Mouse (Mus musculus) brain, adult 2 months (tissue): ENCODE measurements at regions not wholly inside any gene's neighbourhood (a gene's known extent, or its start where the extent isn't known, plus 50 kb on each side); places are given as distances from the start of the nearest gene placed in this dataset.

ENCODE experiments used
- DNase-seq: peaks from one replicate; pipeline ENCODE4 v3.0.0; 2011; ENCODE audit warnings: low read depth, low spot score

DNA sequence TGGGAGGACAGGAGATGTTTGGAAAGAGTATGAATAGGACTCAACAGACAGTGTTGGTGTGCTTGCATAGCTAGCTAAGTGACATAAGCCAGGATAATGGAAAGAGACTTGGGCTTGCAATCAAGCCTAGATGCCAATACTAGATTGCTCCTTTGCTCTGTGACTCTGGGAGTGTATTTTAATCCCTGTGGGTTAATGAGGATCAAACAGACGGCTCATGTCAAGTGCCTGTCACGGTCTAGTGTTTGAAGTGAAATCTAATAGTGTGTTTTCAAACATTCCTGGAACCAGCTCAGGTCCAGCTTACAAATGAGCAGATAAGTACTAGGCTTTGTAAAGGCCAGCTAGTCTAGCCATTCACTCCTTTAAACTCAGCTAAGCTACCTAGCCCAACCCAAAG lies 64.1 kb upstream of the Ranbp3l start:
- DNase-seq = no peak

DNA sequence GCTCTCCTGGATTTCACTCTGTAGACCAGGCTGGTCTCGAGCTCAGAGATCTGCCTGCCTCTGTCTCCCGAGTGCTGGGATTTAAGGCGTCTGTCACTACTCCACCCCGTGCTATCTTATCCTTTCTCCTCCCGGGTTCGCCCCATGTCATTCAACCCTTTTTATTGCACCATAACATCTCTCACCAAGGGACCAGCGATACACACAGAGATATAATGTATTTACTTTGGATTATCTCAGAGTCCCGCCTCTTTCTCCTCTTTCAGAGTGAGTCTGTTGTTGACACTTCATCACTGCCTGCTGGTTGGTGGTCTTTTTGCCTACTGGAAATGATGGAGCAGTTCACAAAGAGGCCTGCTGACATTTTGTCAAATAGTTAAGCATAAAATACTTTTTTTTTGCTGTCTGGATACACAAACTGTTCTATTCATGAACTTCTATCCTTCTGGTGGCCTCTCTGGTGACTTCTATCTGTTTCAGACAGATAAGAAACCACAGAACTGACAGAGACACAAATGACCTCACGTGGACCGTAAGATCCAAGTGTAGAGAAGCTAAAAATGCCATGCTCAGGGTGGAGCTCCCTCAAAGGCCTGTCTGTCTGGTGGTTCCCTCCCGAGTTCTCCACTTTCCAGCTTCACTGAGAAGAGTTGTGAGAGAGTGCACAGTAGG lies 70.1 kb upstream of the Ranbp3l start:
- DNase-seq = no peak

DNA sequence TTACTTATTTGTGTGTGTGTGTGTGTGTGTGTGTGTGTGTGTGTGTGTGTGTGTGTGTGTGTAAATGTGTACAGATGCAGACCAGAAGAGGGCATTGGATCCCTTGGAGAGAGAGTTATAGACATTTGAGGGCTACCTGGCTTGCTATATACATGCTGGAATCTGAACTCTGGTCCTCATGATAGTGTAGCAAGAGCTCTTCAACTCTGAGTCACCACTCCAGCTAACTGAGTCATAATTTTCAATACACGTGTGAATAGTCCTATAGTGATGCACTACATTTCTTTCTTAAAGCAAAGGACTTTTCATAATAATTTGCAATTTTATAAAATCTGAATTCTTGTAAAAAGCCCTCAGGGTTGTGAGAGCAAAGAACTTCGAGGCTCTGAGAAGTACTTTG lies 70.9 kb upstream of the Ranbp3l start:
- no peak for DNase-seq

DNA sequence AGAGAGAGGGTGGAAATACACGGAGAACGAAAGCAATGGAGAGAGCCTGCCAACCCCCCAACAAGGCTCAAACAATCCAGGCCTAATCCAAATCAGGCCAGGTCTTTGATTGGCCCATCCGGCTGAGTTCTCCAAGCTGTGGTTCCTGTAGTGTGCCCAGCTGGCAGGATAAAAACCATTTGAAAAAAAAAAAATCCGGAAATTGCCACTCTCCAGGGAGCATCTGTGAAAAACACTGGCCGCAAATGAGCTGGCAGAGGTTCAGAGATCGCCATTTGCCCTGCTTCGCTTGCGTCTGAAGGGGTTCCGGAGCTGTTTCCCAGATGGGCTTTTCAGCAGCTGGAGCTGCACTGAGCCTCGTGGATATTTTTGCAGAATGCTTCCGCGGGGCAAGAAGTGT lies 71.4 kb upstream of the Ranbp3l start:
- DNase-seq = peak; percentile 91

DNA sequence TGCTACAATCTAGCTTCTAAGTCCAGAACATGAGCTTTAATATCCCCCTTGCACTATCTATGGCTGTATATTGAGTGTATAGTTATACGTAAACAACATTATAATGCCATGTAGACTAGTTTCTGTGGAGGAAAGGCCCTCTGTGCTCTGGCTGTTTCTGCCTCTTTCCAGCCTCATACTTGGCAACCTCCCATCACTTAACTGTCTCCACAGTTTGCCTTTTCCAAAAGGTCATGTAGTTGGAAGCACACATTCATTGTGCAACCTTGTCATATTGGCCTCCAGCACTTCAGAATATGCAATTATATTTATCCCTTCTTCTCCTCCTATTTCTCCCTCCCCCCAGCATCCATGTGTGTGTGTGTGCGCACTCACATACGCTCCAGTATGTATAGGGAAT lies 82.2 kb upstream of the Ranbp3l start:
- no peak for DNase-seq

DNA sequence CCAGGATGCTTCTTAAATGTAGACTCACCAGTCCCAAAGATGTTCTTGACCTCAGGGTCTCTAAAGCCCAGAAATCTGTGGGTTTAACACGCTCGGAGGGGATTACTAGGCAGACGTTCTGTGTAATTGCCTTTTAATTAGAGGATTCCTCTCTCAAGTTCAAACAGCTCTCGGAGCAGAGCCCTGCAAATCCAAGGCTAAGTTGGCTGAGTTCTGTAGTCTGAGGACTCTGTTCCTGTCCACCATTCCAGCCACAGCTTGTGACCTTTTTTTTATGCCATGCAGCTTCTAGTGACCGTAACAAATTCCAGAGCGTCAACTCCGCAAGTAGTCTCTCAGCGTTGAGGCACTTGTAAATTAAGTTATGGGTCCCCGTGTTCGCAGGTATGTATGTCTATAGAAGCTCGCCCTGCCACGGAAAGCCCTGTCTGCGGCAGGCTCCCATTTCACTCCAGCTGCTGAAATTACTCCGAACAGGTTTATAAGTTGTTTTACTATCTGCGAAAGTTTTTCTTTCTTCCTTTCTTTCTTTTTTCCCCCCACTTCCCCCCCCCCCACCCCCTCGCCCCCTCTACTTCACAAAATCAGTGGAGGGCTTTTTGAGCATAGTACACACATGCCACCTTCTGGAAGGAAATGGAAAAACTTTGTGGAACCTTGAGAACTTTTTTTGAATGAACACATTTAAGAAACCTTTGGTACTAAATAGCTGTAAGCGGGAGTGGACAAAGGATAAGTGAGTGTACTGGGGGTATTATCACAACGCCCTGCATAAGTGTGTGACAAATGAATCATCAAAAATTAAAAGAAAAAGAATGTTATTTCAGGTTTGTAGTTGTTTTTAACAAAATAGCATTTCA lies 82.9 kb upstream of the Ranbp3l start:
- peak; percentile 61 for DNase-seq

DNA sequence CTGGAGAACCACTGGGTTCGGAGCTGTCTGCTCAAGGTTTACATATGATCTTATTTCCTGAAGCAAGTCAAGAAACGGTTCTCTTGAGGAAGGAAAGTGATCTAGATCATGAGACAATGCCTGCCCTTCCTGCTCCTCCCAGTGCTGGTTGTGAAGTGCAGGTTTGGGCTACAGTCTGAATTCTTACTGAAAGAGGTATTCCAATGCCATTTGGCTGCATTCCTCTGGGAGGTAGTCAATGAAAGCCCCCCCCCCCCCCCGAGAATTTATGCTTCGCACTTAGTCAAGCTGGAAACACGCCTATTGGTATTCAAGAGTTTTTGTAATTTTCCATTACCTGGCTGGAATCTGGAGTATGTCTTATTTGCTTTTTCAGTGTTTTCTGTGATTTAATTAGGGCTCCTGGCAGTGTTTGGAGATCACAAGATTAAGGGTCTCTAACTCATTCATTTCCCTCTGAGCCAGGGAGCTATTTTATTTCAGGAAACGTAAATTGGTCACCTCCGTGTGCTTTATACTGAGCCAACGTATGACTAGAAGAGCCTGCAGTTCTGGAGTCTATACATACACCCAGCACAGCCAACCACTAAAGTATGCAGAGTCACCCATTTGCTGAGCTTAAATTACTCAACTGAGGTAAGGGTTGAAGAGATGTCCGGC lies 84.7 kb upstream of the Ranbp3l start:
- DNase-seq = no peak

DNA sequence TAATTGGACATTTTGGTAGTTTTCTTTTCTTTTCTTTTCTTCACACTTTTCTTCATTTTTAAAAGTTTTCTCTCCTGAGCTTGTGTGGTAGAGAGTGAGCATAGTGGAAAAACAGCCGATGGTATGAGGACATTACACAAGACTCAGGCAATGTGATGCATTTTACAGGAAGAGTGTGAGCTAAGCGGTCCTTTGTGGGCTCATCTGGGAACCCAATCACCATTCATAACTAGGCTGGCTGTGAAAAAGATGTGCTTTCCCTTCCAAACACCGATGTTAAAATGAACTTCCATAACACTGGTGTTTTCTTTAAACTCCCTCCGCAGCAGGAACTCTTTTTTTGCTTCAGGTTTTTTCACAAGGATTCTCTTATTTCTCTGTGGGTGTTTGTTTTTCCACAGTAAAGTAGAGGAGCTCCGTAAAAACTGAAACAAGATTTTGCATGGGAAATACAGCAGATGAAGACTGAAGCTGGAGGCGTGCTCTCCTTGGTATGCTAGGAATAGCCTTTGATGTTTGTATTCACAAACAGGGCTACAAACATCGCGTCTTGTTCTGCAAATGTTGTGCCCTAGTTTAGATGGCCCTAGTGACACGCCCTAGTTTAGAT lies 92.8 kb upstream of the Ranbp3l start:
- DNase-seq = peak; percentile 29

DNA sequence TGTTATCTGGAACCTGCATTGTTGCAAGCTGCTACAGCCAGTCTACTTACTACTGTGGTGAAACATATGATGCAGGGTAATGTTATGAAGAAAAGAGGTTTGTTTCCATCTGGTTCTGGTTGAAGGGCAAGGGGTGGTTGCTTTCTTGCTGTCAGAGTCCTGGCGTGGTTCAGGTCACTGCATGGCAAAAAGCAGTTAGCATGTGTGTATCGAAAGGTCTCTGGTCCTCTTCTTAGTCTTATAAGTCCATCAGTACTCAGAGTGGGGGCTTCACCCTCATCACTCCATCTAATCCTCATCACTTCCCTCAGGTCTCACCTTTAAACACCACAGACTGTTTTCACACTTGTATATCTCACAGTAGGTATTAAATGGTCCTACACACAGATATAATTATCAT lies 99.7 kb upstream of the Ranbp3l start:
- no peak for DNase-seq

DNA sequence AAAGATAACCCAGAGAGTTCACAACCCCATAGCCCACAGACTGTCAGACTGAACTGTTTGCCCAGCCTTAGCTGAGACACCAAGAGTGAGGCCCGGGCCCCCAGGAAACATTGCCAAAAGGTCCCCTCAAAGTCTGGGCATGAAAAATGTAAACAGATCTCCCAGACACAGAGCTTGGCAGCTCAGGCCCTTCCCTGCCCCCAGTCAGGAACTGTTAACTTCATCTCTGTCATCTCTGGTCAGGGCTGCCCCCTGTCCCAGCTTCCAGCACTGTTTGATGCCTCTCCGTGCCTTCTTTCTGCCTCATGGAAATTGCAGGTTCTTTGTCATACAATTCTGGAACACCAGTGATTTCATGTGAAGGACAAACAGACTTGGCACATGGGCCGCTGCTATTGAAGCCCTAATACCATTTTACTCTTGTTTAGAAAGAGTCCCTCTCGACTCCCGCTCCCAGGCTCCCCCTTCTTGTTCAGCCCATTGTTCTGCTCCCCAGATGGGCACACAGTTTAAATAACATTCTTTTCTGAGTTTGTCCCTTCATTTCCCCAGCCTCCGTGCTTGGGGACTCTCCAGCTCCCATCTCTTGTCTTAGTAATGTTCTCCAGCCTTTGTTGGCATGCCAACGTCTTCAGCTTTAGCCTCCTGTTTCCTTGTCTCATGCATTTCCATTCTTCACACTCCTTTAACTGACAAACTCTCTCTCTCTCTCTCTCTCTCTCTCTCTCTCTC lies 100.4 kb upstream of the Ranbp3l start:
- DNase-seq = no peak

DNA sequence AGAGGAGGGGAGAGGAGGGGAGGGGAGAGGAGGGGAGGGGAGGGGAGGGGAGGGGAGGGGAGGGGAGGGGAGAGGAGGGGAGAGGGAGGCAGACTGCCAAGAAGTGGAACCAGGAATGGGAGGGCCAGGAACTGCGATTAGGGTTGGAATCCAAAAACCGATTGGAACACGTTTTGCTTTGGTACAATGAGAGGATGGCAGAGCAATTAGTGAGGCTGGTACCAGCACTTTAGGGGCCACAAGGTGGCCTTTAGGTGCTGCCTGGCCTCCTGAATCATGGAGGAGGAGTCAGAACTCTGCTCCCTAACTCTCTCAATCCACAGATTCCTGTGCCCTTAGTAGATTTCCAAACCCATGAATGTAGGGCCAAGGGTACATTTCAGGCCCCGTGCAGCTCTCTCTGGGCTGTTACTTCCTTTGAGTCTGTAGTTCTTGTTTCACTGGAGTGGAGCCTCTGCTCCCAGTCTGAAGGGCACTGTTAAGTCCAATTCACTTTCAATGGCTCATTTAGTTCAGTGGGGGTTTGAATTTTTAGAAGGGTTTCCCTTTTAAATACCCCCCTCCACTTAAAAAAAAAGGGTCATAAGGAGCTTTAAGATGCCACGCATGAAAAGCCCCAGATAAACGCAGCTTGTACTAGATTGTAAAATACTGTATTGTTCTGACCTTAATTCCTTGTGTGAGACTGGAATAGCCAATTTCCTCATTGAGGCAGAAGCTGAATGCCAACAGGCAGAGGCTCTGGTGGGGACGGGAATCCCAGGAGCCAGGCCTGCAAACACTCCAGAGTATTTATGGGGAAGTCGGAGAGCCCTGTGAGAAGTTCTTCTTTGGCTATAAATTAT lies 102.4 kb upstream of the Ranbp3l start:
- DNase-seq = no peak

DNA sequence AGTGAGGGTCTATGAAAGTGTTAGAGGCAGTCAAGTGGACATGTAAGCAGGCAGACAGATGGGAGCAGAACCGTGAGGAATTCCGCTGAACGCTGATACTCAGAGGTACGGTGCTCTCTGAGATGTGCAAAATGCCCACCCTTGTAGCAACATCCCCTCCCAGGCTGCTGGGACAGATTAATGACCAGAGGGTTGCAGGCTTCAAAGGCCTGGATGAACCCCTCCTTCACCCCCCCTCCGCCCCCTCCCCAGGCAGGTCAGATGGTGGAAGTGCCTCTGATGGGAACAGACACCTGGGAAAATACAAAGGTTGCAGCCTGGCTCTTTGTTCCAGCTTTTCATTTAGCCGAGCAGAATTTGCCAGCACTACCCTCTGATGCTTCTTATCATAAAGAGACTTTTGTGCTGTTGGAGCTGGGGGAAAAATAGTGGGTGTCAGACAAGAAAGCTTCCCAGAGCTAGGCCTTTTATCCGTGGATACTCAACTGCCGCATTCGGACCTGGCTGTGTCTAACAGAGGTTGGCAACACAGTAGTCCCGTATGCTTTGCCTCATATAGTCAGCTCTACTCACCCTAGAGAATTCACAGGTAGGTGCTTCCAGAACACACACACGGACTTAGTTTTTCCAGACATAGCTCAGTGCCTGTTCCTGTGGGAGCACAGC lies 111.2 kb upstream of the Ranbp3l start:
- DNase-seq = no peak

DNA sequence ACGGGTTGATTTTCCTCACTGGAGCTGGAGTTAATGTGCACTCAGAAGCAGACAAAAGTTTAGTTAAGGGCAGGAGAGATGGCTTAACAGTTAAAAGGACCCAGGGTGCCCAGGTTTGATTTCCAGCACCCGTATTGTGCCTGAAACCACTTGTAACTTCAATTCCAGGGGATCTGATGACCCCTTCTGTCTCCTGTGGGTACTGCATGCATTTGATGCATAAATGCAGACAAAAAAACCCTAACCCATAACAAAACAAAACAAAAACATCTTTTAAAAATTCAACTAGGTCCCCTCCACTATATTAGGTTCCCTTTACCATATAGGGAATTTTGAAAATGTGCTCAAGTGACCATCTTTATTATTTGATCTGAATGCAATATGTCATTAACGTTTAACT lies 112.2 kb upstream of the Ranbp3l start:
- no peak for DNase-seq

DNA sequence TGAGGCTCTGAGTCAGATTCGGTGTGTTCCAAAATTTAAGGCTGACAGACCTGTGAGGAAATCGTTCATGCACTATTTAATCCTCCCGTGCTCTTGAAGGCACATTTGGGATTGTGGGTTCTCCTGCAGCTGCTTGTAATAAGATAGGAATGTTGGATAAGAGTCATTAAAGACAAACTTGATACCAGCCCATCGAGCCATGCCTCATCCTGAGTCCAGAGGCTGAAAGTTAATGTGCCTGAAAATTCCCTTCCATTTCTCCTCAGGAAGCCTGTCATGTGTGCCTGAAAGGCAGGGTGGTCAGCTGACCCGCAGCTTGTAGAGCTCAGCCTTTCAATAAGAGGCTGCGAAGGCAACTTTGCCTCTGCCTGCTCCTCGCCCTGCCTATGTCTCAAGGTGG lies 113.4 kb upstream of the Ranbp3l start:
- DNase-seq = no peak

DNA sequence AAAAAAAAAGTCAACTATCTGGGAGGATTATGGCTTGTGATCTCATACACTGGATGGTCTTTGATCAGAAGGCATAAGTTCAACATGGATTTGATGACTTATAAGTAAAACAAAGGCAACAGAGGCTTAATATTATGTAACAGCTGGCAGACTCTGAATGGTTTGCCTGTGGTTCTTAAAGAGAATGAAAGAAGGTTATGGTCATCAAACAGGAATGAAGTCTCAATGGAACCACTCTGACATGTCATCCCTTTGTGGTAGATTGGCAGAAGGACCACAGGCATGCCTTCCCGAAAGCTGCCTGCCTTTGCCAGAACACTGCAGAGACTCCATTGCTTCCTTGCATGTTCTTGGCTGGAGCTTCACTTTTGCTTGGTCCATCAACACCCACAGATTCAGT lies 116.8 kb upstream of the Ranbp3l start:
- no peak for DNase-seq

DNA sequence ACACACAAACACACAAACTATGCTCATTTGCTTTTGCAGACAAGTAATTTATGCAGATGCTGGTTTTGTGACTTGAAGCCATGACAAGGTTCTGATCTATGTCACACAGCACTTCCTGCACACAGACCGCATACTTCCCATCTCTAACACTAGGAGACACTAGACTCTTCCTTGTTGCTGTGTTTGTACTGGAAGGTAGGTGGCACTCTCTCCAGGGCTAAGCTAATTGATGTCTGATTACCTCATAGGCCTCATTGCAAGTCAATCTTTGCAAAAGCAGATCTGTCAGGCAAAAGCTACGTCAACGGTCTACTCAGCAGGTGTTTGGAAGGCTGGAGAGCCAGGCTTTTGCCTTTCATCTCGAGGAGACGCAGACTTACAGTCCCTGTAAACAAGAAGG lies 118.3 kb upstream of the Ranbp3l start:
- DNase-seq = no peak

DNA sequence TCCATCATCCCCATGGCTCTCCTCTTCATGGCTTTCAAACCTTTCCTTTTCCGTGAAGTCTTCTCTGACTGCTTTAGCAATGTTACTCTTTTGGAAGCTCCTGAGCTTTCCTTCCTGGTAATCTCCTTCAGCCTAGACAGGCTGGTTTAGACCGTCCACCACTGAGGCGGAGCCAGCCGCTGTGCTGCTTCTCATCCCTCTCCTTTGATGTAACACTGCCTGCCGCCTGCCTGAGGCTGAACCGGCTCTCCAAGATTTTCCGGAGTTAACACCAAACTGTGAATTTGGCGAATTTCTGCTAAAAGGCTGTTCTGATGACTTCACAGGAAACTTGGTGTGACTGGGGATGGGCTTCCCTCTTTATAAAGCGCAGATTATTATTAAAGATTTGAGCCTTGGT lies 125.6 kb upstream of the Ranbp3l start:
- no peak for DNase-seq

DNA sequence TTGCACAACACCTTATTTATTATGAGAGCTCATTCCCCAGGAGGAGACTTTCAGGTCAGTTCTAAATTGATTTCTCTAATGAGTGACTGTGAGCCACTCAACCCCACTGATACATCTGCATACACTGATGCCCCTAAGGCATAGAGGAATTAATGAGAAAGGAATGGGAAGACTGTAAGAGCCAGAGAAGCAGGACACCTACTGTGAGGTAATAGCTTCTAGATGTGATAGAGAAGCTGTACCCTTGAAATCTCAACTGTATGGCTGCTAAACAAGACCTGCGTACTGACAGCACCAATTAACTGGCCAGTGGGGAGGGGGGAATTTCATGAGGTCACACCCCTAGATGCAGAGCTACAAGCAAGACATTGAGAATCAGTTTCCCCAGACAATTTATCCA lies 128.3 kb upstream of the Ranbp3l start:
- DNase-seq = no peak

DNA sequence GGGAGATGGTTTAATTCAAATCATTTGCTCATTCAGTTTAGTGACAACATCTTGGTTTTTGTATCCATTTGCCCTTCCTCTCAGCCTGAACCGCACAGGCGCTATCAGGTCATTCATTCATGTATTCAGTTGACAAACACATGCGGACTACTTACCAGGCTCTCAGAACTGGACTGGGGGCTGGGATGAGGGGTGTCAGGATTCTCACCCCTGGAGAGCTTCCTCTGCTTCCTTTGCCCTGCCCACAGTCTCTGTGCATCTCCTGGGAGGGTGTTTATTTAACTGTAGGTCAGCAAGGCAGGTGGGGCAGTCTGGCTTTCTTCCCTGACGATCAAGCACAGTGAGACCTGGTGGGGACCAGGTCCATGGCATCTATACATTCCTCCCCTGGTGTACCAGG lies 123.6 kb upstream of the Slc1a3 start:
- no peak for DNase-seq

DNA sequence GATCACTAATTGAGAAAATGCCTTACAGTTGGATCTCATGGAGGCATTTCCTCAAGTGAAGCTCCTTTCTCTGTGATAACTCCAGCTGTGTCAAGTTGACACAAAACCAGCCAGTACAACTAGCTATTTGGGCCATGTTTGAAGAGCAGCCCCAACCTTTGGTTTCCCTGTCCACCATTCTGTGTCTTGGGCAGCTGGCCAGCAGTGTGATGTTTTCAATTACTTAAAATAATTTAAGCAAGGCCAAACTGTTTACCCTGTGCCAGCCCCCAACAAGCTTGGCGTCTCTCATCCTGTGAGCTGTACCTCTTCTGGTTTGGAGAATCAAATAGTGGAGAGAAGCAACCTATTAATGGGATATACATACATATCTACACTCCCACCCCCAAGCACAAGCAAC lies 122.4 kb upstream of the Slc1a3 start:
- DNase-seq = no peak
